Mouse (Mus musculus) granulocyte monocyte progenitor cell, adult 5-6 weeks (primary cell): ENCODE results near the gene Larp4. TPM values are rescaled to one million over a fixed set of nuclear protein-coding genes. Genes with fewer than 3 reads are reported as not detected.
"Not testable (repeated sequence)": the region's sequence is repeated elsewhere in the genome, so short reads cannot be mapped to it uniquely, and the experiment has no call there.

ENCODE experiments used
- ATAC-seq: replicated peaks from 2 replicates; pipeline ENCODE4 v1.8.0; 2016; ENCODE audit warnings: mild to moderate bottlenecking, moderate TSS enrichment, inconsistent platforms; ENCODE audit not compliant: poor library complexity, severe bottlenecking
- total RNA-seq, 2 experiments: library from RNA; stranded (forward) in 1 of 2; stranded (reverse) in 1 of 2; fragments of 200-712, 200-1000 nt in 1 of 2; fragments of >200 nt in 1 of 2; fragmentation: Nextera tagmentation in 1 of 2; gene quantifications; 2 replicates each; pipeline ENCODE4 v1.2.3; 2014 to 2017

The Larp4 gene
- total RNA-seq (2014; fragmentation: Nextera tagmentation) (99.3 and 101 TPM in 2 replicates), total RNA-seq (2017) (77.6 and 87.4 TPM in 2 replicates)

DNA sequence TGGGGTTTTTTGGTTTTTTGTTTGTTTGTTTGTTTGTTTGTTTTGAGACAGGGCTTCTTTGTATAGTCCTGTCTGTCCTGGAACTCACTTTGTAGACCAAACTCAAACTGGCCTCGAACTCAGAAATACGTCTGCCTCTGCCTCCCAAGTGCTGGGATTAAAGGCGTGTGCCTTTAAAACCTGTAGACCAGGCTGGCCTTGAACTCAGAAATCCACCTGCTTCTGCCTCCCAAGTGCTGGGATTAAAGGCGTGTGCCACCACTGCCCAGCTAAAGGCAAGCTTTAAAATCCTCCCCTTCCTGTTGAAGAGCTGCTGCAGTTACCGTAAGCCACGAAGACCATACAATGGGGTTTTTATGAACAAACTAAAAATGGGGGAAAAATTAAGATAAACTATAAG lies at the start of gene Larp4:
TSS of gene Larp4 (plus strand) at position 301 of the 400 bp plus-strand sequence.
- not testable (repeated sequence) for ATAC-seq

DNA sequence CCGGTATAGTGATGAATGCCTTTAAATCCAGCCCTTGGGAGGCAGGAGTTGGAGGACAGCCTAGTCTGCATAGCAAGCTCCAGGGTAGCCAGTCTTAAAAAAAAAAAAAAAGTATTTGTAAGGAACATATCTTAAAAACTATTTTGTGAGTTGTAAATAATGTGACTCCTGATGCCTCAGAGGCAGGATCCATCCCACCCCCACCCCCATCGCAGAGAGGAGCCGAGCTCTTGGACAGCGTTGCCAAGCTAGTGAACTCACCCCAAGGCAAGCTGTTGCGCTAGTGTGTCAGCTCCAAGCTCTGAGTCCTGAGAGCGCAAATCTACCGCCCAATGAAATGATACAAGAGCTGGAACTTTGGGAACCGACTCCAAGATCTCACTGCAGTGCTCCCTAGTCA lies 38.6 kb upstream of the Larp4 start:
- ATAC-seq = no peak

DNA sequence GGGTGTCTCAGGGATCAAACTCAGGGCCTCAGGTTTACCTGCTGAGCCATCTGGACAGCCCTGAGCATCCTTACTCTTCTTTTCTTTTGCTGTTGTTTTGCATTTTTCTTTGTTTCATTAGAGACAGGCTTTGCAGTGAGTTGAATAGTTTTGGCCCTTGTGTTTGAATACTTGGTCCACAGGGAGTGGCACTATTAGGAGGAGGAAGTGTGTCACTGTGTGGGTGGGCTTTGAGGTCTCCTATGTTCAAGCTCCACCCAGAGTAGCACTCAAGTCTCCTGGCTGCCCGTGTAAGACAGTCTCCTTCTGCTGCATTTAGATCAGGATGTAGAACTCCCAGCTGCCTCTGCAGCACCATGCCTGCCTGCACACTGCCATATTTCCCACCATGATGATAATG lies 35.4 kb upstream of the Larp4 start:
- ATAC-seq = no peak

DNA sequence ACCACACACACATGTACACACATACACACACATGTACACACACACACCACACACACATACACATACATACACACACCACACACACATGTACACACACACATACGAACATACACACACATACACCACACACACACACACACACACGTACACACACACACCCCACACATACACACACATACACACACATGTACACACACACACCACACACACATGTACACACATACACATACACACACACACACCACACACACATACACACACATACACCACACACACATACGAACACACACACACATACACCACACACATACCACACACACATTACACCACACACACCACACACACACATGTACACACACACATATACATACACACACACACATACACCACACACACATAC lies 33.2 kb upstream of the Larp4 start:
- no peak for ATAC-seq

DNA sequence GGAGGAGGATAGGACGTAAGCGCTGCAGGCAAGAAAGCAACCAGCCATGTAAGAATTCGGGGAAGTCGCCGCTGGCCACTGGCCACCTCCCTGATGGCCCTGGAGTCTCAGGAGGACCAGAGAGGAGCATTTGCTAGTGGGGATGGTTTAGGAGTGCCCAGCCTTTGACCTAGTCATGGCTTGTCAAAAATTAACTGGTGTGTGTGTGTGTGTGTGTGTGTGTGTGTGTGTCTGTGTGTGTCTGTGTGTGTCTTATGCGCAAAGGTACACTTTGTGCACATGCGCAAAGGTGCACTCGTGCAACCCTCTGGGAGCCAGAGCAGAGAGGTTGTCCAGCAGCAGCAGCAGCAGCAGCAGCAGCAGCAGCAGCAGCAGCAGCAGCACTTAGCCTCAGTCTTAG lies 32.0 kb upstream of the Larp4 start:
- no peak for ATAC-seq

DNA sequence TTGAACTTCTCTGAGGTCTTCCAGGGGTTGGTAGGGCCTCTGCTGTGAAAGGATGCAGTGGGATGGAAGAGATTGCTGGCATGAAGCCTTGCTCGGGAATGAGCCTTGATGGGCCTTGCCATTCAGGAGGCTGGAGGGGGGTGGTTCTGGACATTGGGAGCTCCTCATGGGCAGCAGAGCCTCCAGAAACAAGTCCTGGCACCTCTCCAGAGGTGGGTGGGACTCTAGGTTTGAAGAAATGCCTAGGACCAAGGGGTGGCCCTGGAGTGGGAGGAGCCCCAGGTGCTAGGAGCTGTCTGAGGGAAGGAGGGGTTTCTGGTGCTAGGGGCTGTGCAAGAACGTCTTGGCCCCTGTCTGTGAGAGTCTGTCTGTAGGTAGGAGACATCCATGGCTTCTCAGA lies 29.4 kb upstream of the Larp4 start:
- ATAC-seq = no peak

DNA sequence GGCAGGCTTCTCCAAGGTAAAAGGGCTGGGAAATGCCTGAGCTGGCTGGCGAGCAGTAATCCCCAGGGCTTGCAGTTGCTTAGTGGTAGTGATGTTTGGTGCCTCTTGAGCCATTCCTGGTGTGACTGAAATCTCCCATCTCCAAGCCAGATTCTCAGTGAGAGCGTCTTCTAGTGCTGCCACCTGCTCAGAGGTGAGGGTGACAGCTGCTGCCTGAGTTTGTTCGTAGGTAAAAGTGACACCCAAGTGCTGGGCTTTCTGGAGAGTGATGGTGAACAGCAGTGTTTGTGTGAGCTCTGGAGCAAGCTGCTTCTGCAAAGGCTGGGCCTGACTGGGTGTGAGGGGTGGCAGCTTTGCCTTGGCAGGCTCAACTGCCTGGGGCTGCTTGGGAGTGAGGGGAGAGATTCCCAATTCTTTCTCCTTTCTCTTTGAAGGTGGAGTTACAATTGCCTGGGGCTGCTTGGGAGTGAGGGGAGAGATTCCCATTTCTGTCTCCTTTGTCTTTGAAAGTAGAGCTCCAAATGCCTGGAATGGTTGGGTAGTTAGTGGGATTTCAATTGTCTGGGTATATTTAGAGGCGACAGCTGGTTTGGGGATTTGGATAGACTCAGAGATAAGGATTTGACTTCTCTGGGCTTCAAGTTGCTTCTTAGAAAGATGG lies 28.8 kb upstream of the Larp4 start:
- no peak for ATAC-seq

DNA sequence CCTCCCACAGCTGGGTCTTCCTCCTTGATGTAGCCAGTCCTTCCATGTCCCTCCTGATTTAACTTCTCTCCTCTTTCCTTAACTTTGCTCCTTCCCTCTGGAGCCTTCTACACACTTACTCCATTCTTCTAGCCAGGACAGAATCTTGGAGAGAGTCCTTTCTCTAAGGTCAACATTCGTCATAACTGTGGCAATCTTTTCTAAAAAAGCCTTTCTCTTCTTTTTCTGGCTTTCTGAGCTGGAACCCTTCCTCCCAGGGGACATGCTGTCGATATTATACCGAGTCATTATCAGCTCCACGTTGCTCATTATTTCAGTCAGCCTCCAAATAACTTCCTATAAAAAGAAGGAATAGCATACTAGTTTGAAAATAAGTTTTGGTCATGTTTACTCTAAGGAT lies 14.5 kb upstream of the Larp4 start:
- ATAC-seq = no peak

DNA sequence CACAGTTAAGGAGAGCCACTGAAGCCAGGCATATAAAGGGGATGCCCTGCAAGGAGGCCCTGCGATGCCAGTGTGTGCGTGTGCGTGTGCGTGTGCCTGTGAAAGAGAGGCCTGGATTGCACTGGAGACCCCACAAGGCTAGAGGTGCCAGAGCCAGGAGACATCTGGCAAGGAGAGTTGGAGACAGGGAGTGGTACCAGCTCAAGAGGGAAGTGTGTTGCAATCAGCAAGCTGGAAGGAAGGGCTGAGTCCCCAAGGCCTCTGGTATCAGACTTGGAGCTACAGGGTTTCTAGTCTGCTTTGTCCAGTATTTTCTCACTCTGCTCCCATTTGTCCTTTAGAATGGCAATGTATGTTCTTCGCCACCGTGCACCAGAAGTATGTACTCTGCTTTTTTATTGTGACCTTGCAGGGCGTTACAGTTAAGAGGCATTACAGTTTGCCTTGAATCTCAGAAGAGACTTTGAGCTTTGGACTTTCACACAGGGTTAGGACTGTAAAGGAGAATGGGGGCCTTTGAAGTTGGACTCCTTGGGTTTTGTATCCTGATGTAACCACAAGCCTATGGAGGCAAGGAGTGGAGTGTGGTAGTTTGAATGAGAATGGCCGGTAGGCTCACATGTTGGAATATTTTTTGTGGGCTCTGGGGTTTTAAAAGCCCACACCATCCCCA lies 4.6 kb upstream of the Larp4 start:
- ATAC-seq = peak; percentile 78

DNA sequence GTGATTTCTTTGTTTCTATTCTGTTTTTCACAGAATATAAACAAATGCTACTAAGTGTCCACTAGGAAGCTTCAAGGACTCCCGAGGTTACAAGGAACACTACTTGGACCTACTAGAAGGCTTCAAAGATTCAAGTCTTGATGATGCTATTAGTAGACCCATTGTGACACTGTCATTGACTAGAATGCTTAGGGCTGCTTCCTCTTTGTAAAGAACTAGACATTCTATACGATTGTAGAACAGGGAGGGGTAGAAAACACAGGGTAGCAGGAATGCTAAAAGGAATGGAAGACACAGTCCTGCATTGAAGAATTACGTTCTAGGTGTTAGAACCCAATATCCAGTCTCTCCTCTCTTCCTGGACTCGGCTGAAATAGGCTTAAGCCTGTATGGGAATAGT lies 2.9 kb upstream of the Larp4 start, which contains the start of gene Fam186a:
TSS of gene Fam186a (minus strand) at position 101 of the 400 bp plus-strand sequence.
- ATAC-seq = no peak

DNA sequence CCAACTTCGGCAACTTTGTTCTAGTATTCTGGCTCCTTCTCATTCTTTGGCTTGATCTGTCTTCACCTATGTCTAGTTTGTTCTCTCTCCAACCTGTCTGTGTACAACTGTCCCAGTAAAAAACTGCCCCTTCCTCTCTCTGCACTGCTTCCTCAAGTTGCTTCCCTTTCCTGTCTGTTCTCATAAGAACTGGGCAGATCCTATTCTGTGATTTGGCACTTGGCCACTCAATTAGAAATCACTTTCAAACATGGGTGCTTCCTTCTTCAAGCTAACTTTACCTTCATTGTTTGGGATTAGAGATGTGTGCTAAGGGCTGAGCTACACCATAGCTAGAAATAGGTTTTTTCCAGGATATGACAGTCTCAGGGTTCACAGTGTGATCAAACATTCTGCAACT lies 741 bp downstream of the Larp4 start:
- ATAC-seq = no peak

DNA sequence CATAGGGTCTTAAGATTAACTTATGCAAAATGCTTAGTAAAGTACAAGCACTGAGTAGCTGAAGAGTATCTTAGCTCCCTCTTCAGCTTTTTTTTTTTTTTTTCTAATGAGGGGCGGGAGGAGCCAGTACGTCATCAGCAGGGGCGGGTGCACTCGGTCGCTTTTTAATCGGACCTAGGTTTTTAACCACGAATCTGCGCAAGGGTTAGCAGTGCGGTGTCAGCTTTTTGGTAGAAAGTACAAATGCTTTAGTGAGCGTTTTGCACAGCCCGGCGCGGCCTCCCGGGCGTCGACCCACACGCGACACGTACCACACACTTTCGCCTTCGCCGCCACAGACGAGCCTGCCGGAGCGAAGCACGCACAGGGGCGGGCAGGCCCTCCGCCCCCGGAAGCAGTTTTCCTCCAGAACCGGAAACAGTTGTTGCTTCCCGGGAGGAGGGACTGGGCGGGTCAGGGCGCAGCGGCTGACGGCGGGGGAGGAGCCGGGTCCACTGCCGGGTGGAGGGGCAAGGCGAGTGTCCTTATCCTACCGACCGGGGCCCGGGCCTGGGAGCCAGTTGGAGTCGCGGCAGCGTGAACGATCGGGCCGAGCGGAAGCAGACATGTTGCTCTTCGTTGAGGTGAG lies 2.6 kb downstream of the Larp4 start:
- peak; percentile 89 for ATAC-seq

DNA sequence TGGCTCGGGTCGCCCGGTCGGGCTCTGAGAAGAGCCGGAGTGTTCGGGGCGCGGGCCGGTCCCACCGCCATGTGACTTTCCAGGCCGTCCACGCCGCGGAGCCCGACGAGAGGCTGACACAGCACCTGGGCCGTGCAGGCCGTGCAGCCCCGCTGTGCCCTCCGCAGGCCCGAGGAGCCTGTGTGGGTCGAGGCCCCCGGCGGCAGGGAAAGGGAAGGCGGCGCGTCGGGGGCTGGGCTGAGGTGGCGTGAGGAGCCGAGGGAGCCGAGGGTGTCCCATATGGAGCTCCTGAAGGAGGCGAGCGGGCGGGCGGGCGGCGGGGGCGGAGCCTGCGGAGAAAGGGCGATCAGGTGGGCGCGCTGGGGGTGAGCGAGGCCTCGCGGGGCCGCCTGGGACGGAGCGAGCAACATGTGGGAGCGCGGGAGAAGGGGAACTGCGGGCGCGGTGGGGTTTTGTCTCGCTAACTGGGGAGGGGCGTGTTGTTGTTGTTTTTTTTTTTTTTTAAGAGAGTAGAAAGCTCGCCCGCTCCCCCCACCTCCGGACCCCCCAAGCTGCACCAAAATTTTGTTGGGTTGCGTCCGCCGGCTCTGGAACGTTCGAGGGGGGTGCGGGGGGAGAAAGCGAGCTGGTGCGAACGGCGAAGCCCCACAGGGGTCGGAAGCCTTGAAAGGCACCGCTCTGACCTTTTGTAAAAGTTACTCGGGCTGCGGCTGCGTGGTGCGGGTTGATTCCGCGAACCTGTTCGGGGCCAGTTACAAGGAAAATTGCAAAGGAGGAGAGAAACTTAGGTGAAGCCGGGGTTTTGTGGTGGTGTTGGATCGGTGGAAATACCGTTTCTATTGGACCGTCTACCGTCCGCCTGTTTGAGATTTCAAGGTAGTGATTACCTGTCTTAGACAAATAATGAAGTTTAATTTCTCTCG lies 3.4 kb downstream of the Larp4 start:
- peak; percentile 60 for ATAC-seq

DNA sequence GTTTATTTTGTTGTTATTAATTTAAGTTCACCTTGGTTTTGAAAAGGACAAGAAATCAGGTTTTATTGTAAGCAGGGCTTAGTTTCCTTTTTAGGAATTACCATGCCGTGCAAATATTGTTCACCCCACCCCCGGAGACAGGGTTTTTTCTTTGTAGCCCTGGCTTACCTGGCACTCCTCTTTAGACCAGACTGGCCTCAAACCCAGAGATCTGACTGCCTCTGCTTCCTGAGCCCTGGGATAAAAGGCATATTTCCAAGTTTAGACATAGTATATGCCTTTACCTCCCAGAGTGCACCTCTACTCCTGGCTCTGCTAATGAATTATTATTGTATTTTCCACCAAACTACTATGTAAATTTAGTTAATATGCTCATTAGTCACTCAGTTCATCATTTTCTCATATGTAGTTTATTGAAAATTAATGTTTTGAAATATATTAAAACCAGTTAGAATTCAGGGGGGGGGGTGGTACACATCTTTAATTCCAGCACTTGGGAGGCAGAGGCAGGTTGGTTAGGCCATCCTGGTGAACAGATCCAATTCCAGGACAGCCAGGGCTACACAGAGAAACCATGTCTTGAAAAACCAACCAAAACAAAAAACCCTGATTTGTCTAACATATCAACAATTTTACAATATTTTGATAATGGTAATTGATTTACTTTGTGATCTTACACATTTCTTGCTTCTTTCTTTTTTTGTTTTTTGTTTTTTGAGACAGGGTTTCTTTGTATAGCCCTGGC lies 4.8 kb downstream of the Larp4 start:
- no peak for ATAC-seq

DNA sequence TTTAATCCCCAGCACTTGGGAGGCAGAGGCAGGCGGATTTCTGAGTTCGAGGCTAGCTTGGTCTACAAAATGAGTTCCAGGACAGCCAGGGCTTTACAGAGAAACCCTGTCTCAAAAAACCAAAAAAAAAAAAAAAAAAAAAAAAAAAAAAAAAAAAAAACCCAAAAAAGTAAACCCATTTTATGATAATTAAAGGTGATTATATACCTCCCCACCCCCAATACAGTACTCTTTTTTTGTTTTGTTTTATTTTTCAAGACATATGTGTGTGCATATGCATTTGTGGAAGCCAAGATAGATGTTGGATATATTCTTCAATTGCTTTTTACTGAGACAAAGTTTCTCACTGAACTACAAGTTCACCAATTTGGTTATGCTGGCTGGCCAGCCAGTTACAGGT lies 6.3 kb downstream of the Larp4 start:
- ATAC-seq = not testable (repeated sequence)

DNA sequence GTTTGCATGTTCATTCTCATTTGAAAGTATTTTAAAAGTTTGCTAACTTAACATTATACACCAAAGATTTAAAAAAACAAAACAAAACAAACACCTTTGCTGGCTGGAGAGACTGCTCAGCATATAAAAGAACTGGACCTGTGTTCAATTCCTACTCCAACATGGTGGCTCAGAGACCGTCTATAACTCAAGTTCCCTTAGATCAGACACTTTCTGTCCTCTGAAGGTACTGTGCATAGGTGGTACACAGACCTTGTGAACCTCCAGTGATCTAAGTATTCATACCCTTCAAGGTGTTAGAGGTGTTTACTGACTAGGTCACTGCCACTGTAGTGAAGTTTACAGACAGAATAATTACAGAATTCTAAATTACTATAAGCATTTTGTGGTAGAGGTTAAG lies 9.4 kb downstream of the Larp4 start:
- ATAC-seq = no peak

DNA sequence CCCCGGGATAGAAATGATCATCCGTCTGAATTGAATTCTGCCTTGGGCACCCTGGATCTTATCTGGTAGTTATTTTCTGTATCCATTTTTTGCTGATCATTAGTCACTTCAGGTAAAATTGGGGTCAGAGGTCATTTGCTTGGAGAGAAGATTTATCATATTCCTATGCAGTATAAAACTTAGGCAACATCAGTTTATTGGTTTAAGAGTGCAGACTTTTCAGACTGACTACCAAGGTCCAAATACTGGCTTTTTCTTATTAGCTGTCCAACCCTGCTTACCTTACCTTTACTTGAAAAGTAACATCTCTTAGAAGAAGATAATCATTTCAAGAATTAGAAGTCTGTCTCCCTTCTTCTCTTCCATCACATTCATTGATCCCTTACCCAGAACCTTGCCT lies 9.8 kb downstream of the Larp4 start:
- no peak for ATAC-seq

DNA sequence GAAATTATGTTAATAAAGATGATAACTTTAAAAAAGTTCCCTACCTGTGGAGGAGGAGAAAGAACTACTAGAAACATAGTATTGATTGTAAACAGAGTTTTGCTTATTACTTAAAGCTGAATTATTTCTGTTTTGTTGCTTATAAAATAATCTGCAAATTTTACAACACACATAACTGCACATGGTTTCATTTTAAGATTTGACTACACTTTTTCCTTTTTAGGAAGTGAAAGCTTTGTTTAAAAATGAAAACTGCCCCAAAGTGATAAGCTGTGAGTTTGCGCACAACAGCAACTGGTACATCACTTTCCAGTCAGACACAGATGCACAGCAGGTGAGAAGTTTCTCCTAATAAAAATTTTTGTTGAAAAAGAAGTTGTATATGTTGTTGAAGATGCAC lies 23.2 kb downstream of the Larp4 start:
- ATAC-seq = no peak

DNA sequence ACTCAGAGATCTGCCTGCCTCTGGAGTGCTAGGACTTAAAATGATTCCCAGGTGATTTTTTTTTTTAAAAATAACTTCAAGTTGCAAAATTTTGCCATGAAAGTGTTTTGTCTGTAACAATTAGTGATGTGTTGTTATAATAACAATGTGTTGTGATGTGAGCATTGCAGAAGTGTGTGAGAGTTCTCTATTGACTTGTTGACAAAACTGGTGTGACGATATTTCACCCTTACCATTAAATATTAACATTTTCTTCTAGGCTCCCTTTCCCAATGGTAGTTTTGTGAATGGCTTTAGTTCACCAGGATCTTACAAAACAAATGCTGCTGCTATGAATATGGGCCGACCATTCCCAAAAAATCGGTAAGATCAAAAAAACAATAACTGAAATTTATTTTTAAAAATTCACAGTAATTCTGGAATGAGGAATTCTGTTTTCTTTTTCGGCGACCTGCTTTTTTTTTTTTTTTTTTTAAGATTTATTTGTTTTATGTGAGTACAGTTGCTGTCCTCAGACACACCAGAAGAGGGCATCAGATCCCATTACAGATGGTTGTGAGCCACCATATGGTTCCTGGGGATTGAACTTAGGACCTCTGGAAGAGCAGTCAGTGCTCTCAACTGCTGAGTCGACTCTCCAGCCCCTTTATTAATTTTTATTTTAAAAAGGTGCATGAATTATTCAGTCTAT lies 27.4 kb downstream of the Larp4 start:
- no peak for ATAC-seq
